Mouse (Mus musculus) cerebellum, adult 2 months (tissue): Measurements from ENCODE around the gene Gucd1. TPM values are rescaled to one million over a fixed set of nuclear protein-coding genes. Genes with fewer than 3 reads are reported as not detected.

Experiments used
- DNase-seq, 2 experiments: peaks; one replicate each; pipeline ENCODE4 v3.0.0; 2021
- H3K27ac ChIP-seq: fragments of 200-500 bp; 2 replicates; pipeline ENCODE4 v1.5.1; 2012; ENCODE audit warnings: low read length, control low read depth, inconsistent platforms; ENCODE audit not compliant: insufficient read depth
- H3K27me3 ChIP-seq: fragments of 200-500 bp; 2 replicates; pipeline ENCODE4 v1.6.1; 2012; ENCODE audit warnings: inconsistent platforms, mild to moderate bottlenecking, low read length, moderate library complexity; ENCODE audit not compliant: control insufficient read depth, insufficient read depth
- H3K4me1 ChIP-seq: fragments of 200-500 bp; 2 replicates; pipeline ENCODE4 v1.6.1; 2011; ENCODE audit warnings: low read length; ENCODE audit not compliant: control insufficient read depth, insufficient read depth
- H3K4me3 ChIP-seq: fragments of 200-500 bp; replicated peaks from 2 replicates; pipeline ENCODE3; 2011; ENCODE audit warnings: mild to moderate bottlenecking, low read depth, low read length, control low read depth; ENCODE audit not compliant: insufficient read depth
- CTCF ChIP-seq: fragments of 200-500 bp; IDR thresholded peaks from 2 replicates; pipeline ENCODE4 v1.5.1; 2011; ENCODE audit warnings: low read depth, mild to moderate bottlenecking, control low read depth, low read length, moderate library complexity, borderline replicate concordance; ENCODE audit not compliant: insufficient read depth
- POLR2A ChIP-seq: fragments of 200-500 bp; IDR thresholded peaks from 2 replicates; pipeline ENCODE4 v1.6.1; 2011; ENCODE audit warnings: low read length, control low read depth, borderline replicate concordance; ENCODE audit not compliant: insufficient read depth
- WGBS: fragments of 180-500 bp; shearing (Covaris S2); methylation state at CpG from one replicate; pipeline ENCODE4 v1.1.7; 2018; 5-methylcytosine and 5-hydroxymethylcytosine counted together
- polyA plus RNA-seq: library from polyadenylated mRNA; depleted of rRNA; stranded (reverse); fragments of >200 nt; gene quantifications from 2 replicates; pipeline ENCODE4 v1.2.3, GENCODE M21; 2012

Gene Gucd1
- polyA plus RNA-seq, 1 experiment, result 20.7 TPM

DNA sequence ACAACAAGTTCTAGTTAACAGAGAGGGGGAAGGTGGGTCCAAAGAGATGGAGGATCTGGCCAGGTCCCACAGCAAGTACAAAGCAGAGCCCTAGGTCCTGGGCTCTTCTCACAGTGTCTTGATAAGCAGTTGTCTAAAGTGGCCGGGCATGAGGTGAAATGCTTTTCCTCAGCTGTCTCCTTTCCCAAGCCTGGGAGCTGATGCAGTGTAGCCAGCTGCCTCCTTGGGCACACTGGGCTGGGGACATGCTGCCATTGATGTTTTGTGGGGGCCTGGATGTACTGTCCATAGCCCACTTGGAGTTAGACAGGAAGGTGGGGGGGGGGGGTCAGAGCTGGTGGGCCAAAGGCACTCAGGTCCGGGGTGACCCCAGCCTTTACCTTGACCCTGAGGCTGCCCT is 34.3 kb upstream of the Gucd1 start:
- H3K27me3 ChIP-seq, result no peaks in the 10 kb centered on the region
- no peak for TF ChIP-seq CTCF
- TF ChIP-seq POLR2A, result no peak
- no peak for DNase-seq
- no peak overlapping the region for H3K4me3 ChIP-seq
- 85% methylated on average over 2 of the region's 2 CpGs for WGBS
- H3K4me1 ChIP-seq, result no peaks in the 10 kb centered on the region; the same call in 1 of the 2 replicates
- no peak overlapping the region for H3K27ac ChIP-seq

DNA sequence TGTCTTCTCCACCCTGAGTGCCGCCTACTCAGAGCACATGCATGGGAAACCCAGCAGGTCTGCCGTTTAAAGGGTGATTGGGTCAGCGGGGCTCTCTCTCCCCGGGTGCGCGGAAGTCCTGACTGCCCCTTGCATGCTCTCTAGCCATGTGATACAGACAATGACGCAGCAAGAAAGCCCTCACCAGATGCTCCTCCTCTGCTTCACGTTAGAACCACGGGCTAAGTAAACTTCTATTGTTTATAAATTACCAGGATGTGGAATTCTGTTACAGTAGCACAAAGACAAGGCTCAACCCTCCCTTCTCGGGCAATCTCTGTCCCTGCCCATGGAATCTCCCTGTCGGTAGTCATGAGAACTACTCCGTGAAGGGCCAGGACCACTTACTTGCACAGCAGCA is 33.4 kb upstream of the Gucd1 start:
- no peak for TF ChIP-seq POLR2A
- no peak for TF ChIP-seq CTCF
- no peaks in the 10 kb centered on the region for H3K27me3 ChIP-seq
- no peak overlapping the region for H3K27ac ChIP-seq
- no peak for DNase-seq
- WGBS, result 43% methylated on average over 12 of the region's 12 CpGs
- no peak overlapping the region for H3K4me3 ChIP-seq
- no peaks in the 10 kb centered on the region; the same call in 1 of the 2 replicates for H3K4me1 ChIP-seq

DNA sequence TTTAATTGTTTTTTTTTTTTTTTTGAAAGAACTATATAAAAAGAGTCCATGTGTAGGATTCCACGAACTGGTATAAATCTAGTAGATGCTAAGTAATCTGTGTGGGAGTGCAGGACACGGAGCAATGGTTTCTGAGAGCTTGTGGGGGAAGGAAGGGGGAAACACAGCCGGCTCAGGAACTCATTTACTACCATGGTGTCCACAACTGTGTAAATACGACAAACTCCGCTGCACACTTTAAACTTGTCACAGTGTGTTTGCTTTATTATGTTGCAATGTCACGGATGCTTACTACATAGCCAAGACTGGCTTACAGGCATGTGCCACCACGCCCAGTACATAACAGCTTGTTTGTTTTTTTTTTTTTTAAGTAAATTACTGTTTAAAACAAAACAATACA is 32.1 kb upstream of the Gucd1 start:
- no peak for TF ChIP-seq CTCF
- TF ChIP-seq POLR2A, result no peak
- no peak for DNase-seq
- no peak overlapping the region for H3K27ac ChIP-seq
- H3K4me3 ChIP-seq, result no peak overlapping the region
- H3K4me1 ChIP-seq, result no peaks in the 10 kb centered on the region; the same call in 1 of the 2 replicates
- no peaks in the 10 kb centered on the region for H3K27me3 ChIP-seq
- 76% methylated on average over 7 of the region's 7 CpGs for WGBS

DNA sequence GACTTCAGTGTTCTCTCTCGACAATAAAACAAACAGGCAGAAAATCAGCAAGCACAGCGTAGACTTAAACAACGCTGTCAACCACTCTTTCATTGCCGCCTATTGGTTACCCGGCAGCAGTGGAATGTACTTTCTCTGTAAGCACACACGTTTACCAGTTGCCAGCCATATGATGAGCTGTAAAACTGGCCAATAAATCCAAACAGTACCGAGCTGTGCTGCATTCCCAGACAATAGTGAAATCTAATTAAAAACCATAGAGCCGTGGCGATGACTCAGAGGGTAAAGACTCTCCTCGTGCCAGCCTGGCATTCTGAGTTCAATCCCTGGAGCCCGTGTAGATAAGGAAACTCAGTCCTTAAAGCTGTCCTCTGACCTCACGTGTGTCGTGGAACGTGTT is 30.7 kb upstream of the Gucd1 start:
- Histone ChIP-seq H3K4me3 (no peak overlapping the region), H3K27me3 (no peaks in the 10 kb centered on the region), H3K27ac (no peak overlapping the region), H3K4me1 (no peaks in the 10 kb centered on the region; the same call in 1 of the 2 replicates)
- no peak for DNase-seq
- TF ChIP-seq CTCF, result no peak
- no peak for TF ChIP-seq POLR2A
- WGBS, result 26% methylated on average over 14 of the region's 14 CpGs

DNA sequence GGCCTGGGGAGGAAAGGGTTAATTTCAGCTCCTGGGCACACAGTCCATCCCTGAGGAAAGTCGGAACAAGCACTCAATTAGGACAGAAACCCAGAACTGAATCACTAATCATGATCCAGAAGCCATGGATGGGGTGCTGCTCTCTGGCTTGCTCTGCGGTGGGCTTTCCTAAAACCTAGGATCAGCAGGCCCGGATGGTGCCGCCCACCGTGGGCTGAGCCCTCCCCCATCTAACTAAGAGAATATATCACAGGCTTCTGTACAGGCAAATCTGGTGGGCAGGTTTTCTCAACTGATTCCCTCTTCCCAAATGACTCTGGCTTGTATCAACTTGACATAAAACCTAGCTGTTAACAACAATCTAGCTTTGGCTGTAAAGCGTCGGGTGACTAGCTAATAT is 30.1 kb upstream of the Gucd1 start:
- H3K27me3 ChIP-seq, result no peaks in the 10 kb centered on the region
- no peaks in the 10 kb centered on the region; the same call in 1 of the 2 replicates for H3K4me1 ChIP-seq
- 61% methylated on average over 7 of the region's 7 CpGs for WGBS
- no peak overlapping the region for H3K4me3 ChIP-seq
- H3K27ac ChIP-seq, result no peak overlapping the region
- DNase-seq, result no peak
- TF ChIP-seq CTCF (no peak), POLR2A (no peak)

DNA sequence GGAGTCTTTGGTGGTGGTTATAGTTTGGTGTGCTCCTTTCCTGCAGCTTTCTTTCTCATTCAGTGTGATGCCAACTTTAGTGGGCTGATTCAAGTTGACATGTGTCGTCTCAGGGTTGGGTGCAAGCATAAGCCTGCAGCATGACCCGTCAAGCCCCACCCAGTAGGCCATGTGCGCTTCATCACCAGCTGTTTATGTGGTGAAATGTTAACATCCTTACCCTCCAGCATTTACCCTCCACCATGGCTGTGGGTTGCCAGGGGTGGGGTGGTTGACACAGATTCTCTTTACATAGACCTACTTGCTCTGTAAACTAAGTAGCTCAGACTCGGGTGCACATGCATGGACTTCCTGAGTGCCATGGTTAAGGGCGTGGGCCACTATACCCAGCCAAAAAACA is 18.4 kb upstream of the Gucd1 start:
- Histone ChIP-seq H3K4me1 (no peaks in the 10 kb centered on the region; the same call in 1 of the 2 replicates), H3K4me3 (no peak overlapping the region), H3K27ac (no peak overlapping the region), H3K27me3 (no peaks in the 10 kb centered on the region)
- TF ChIP-seq CTCF, result no peak
- TF ChIP-seq POLR2A, result no peak
- no peak for DNase-seq
- WGBS, result 75% methylated on average over 5 of the region's 5 CpGs

DNA sequence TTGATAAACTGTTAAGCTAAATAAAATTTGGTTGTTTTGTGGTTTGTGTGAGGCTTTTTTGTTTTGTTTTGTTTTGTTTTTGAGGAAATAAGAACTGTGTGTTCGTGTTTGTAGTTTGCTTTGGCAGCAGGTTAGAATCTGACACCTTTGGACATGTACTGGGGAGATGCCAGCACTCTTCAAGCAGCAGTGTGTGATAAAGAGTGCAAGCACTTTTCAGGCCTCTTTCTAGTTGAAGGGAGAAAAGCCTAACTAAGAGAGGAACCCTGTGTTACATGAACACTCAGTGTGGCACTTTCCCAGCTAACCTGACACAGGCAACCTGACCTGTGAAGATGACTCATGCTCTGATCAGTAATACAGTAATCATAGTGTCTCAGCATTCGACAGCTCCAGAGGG is 17.7 kb upstream of the Gucd1 start:
- H3K27me3 ChIP-seq, result no peaks in the 10 kb centered on the region
- WGBS, result 38% methylated on average over 2 of the region's 2 CpGs
- no peaks in the 10 kb centered on the region; the same call in 1 of the 2 replicates for H3K4me1 ChIP-seq
- no peak for TF ChIP-seq POLR2A
- no peak for TF ChIP-seq CTCF
- DNase-seq, result no peak
- H3K27ac ChIP-seq, result no peak overlapping the region
- no peak overlapping the region for H3K4me3 ChIP-seq

DNA sequence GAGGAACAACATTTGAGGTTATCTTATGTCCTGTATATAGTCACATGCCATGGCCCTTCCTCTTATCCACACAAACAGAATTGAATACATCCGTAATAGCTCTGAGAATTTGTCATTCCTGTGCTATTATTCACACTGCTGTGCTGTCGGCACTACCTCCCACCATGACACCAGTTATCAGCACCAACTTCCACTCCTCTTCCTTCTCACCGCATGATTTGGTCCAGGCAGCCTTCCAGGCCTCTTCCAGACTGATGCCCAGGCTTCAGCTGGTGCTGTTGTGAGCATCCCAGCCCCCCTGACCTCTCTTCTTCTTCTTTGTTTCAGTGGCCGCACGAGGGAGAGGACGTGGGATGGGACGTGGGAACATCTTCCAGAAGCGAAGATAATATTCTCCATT is 17.2 kb upstream of the Gucd1 start:
- no peaks in the 10 kb centered on the region for H3K27me3 ChIP-seq
- 18% methylated on average over 8 of the region's 8 CpGs for WGBS
- no peaks in the 10 kb centered on the region; the same call in 1 of the 2 replicates for H3K4me1 ChIP-seq
- no peak for DNase-seq
- H3K27ac ChIP-seq, result no peak overlapping the region
- no peak for TF ChIP-seq CTCF
- TF ChIP-seq POLR2A, result no peak
- no peak overlapping the region for H3K4me3 ChIP-seq

DNA sequence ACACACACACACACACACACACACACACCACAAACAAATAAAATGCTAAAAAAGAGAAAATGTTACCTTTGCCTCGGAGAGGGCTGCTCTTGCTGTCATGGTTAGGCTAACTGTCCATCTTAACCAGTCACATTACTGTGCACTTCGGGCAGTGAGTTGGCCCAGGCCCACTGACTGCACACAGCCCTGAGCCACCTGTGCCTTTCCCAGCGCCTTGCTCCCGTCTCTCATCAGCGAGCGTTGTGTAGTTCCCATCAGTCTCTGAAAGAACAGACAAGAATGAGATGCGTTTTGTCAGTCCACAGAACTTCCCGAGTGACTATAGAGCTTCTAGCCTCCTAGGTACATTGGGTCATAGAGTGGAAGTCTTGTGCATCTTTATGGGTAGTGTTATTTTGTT is 16.4 kb upstream of the Gucd1 start:
- no peak for DNase-seq
- Histone ChIP-seq H3K4me3 (no peak overlapping the region), H3K4me1 (no peaks in the 10 kb centered on the region; the same call in 1 of the 2 replicates), H3K27me3 (no peaks in the 10 kb centered on the region), H3K27ac (no peak overlapping the region)
- TF ChIP-seq POLR2A, result no peak
- TF ChIP-seq CTCF, result no peak
- WGBS, result 40% methylated on average over 8 of the region's 8 CpGs
